Mouse (Mus musculus): Measurements from ENCODE around the gene Tuft1.
"Not testable (repeated sequence)": the region's sequence is repeated elsewhere in the genome, so short reads cannot be mapped to it uniquely, and the experiment has no call there.

The Tuft1 gene

GRCm38 (mm10) chr3:94659142-94659748, 573 bp upstream of the Tuft1 start:
- peak; percentile 41 for DNase-seq

GRCm38 (mm10) chr3:94657852-94658739, 576 bp downstream of the Tuft1 start:
- DNase-seq = not testable (repeated sequence)

GRCm38 (mm10) chr3:94653967-94654366, 4.7 kb downstream of the Tuft1 start:
- DNase-seq = not testable (repeated sequence)

- no peak for DNase-seq
Observed at GRCm38 (mm10) chr3:94650409-94650808, 8.3 kb downstream of the Tuft1 start.

- no peak for DNase-seq
Observed at GRCm38 (mm10) chr3:94648755-94649590, 9.7 kb downstream of the Tuft1 start.

GRCm38 (mm10) chr3:94642495-94643162, 16.0 kb downstream of the Tuft1 start, which contains the start of gene Gm10972:
Gene Gm10972, plus strand, starts transcription at chr3:94643112.
- DNase-seq = not testable (repeated sequence)

GRCm38 (mm10) chr3:94629876-94630275, 28.8 kb downstream of the Tuft1 start:
- DNase-seq = no peak

GRCm38 (mm10) chr3:94628712-94629111, 30.0 kb downstream of the Tuft1 start:
- DNase-seq = no peak

GRCm38 (mm10) chr3:94624281-94624680, 34.4 kb downstream of the Tuft1 start:
- no peak for DNase-seq

GRCm38 (mm10) chr3:94622550-94622949, 36.1 kb downstream of the Tuft1 start:
- DNase-seq = no peak

- no peak for DNase-seq
Observed at GRCm38 (mm10) chr3:94621740-94622507, 36.7 kb downstream of the Tuft1 start.

GRCm38 (mm10) chr3:94616717-94617116, 42.0 kb downstream of the Tuft1 start:
- peak; percentile 48 for DNase-seq

- DNase-seq = no peak
Observed at GRCm38 (mm10) chr3:94613258-94613878, 45.3 kb downstream of the Tuft1 start.

GRCm38 (mm10) chr3:94612274-94612673, 46.4 kb downstream of the Tuft1 start:
- no peak for DNase-seq

GRCm38 (mm10) chr3:94611834-94612233, 46.8 kb downstream of the Tuft1 start:
- DNase-seq = no peak

- DNase-seq = no peak
Observed at GRCm38 (mm10) chr3:94611343-94611742, 47.3 kb downstream of the Tuft1 start.

GRCm38 (mm10) chr3:94610581-94610980, 48.1 kb downstream of the Tuft1 start:
- no peak for DNase-seq

- DNase-seq = no peak
Observed at GRCm38 (mm10) chr3:94609621-94610020, 49.1 kb downstream of the Tuft1 start.

- peak; percentile 80 for DNase-seq
Observed at GRCm38 (mm10) chr3:94601959-94602358, 56.7 kb downstream of the Tuft1 start.

- no peak for DNase-seq
Observed at GRCm38 (mm10) chr3:94597224-94597779, 61.4 kb downstream of the Tuft1 start.

GRCm38 (mm10) chr3:94595871-94596287, 62.8 kb downstream of the Tuft1 start:
- no peak for DNase-seq

Measured in cerebellum, adult 9-10 months (tissue).